Mouse (Mus musculus): ENCODE measurements around the gene Sytl1. TPM values are rescaled to one million over a fixed set of nuclear protein-coding genes. Genes with fewer than 3 reads are reported as not detected.

Sytl1 gene
- polyA plus RNA-seq, 1 experiment from 2014 or later = 0.42 TPM

- Histone ChIP-seq H3K27me3 (ENCODE audit: control insufficient read depth, insufficient read depth, low read length) (peaks cover 28% of the 10 kb centered on the region), H3K36me3 (ENCODE audit: control insufficient read depth, insufficient read depth, low read length) (no peaks in the 10 kb centered on the region), H3K4me1 (ENCODE audit: control insufficient read depth in 2 of 2, insufficient read depth in 2 of 2, low read length in 2 of 2) (peaks cover 3 to 5% of the 10 kb centered on the region in 2 experiments; a peak in 3 of 4 replicates), H3K27ac (replicated peaks in 1 of 2; ENCODE audit: control insufficient read depth in 1 of 2, insufficient read depth in 1 of 2, low read depth in 2 of 2, low read length in 2 of 2) (no peak overlapping the region), H3K9me3 (ENCODE audit: control insufficient read depth, low read length) (no peaks in the 10 kb centered on the region), H3K9ac (ENCODE audit: low read length) (no peak overlapping the region), H3K4me2 (ENCODE audit: low read length) (no peak overlapping the region), H3K4me3 (ENCODE audit: control insufficient read depth in 1 of 2, insufficient read depth in 1 of 2, low read depth in 1 of 2, low read length in 2 of 2) (no peak overlapping the region)
- no peak for ATAC-seq (ENCODE audit: insufficient number of reproducible peaks, insufficient read depth, low FRiP score, low read depth)
- WGBS = 77% methylated on average over 8 of the region's 8 CpGs
Observed at GRCm38 (mm10) chr4:133221701-133222100, 41.2 kb downstream of the Sytl1 start.

GRCm38 (mm10) chr4:133220656-133221055 is 42.3 kb downstream of the Sytl1 start:
- peak overlapping the region; percentile 70 for H3K4me2 ChIP-seq (ENCODE audit: low read length)
- H3K4me3 ChIP-seq (ENCODE audit: control insufficient read depth in 1 of 2, insufficient read depth in 1 of 2, low read depth in 1 of 2, low read length in 2 of 2) = peak overlapping the region; percentile 26 to 37; a peak in 3 of 4 replicates
- H3K27me3 ChIP-seq (ENCODE audit: control insufficient read depth, insufficient read depth, low read length) = peaks cover 28% of the 10 kb centered on the region
- H3K36me3 ChIP-seq (ENCODE audit: control insufficient read depth, insufficient read depth, low read length) = no peaks in the 10 kb centered on the region
- WGBS = 2% methylated on average over 25 of the region's 25 CpGs
- H3K9me3 ChIP-seq (ENCODE audit: control insufficient read depth, low read length) = no peaks in the 10 kb centered on the region
- peak overlapping the region; percentile 63 for H3K9ac ChIP-seq (ENCODE audit: low read length)
- ATAC-seq (ENCODE audit: insufficient number of reproducible peaks, insufficient read depth, low FRiP score, low read depth) = no peak
- no peak overlapping the region for H3K27ac ChIP-seq (replicated peaks in 1 of 2; ENCODE audit: control insufficient read depth in 1 of 2, insufficient read depth in 1 of 2, low read depth in 2 of 2, low read length in 2 of 2)
- H3K4me1 ChIP-seq (ENCODE audit: control insufficient read depth in 2 of 2, insufficient read depth in 2 of 2, low read length in 2 of 2) = peaks cover 3 to 5% of the 10 kb centered on the region in 2 experiments; a peak in 3 of 4 replicates

GRCm38 (mm10) chr4:133218745-133219144 is 44.2 kb downstream of the Sytl1 start:
- no peak overlapping the region for H3K27ac ChIP-seq (replicated peaks in 1 of 2; ENCODE audit: control insufficient read depth in 1 of 2, insufficient read depth in 1 of 2, low read depth in 2 of 2, low read length in 2 of 2)
- no peaks in the 10 kb centered on the region for H3K9me3 ChIP-seq (ENCODE audit: control insufficient read depth, low read length)
- ATAC-seq (ENCODE audit: insufficient number of reproducible peaks, insufficient read depth, low FRiP score, low read depth) = no peak
- WGBS = 87% methylated on average over 3 of the region's 3 CpGs
- no peak overlapping the region for H3K9ac ChIP-seq (ENCODE audit: low read length)
- H3K27me3 ChIP-seq (ENCODE audit: control insufficient read depth, insufficient read depth, low read length) = peaks cover 30% of the 10 kb centered on the region
- no peaks in the 10 kb centered on the region for H3K36me3 ChIP-seq (ENCODE audit: control insufficient read depth, insufficient read depth, low read length)
- peaks cover 3 to 5% of the 10 kb centered on the region in 2 experiments; a peak in 3 of 4 replicates for H3K4me1 ChIP-seq (ENCODE audit: control insufficient read depth in 2 of 2, insufficient read depth in 2 of 2, low read length in 2 of 2)
- no peak overlapping the region for H3K4me2 ChIP-seq (ENCODE audit: low read length)
- no peak overlapping the region for H3K4me3 ChIP-seq (ENCODE audit: control insufficient read depth in 1 of 2, insufficient read depth in 1 of 2, low read depth in 1 of 2, low read length in 2 of 2)

- H3K36me3 ChIP-seq (ENCODE audit: control insufficient read depth, insufficient read depth, low read length) = no peaks in the 10 kb centered on the region
- H3K27ac ChIP-seq (replicated peaks in 1 of 2; ENCODE audit: control insufficient read depth in 1 of 2, insufficient read depth in 1 of 2, low read depth in 2 of 2, low read length in 2 of 2) = no peak overlapping the region
- no peak for ATAC-seq (ENCODE audit: insufficient number of reproducible peaks, insufficient read depth, low FRiP score, low read depth)
- peaks cover 33% of the 10 kb centered on the region for H3K27me3 ChIP-seq (ENCODE audit: control insufficient read depth, insufficient read depth, low read length)
- H3K9ac ChIP-seq (ENCODE audit: low read length) = no peak overlapping the region
- H3K9me3 ChIP-seq (ENCODE audit: control insufficient read depth, low read length) = no peaks in the 10 kb centered on the region
- no peak overlapping the region for H3K4me3 ChIP-seq (ENCODE audit: control insufficient read depth in 1 of 2, insufficient read depth in 1 of 2, low read depth in 1 of 2, low read length in 2 of 2)
- peaks cover 12 to 16% of the 10 kb centered on the region in 2 experiments for H3K4me1 ChIP-seq (ENCODE audit: control insufficient read depth in 2 of 2, insufficient read depth in 2 of 2, low read length in 2 of 2)
- no peak overlapping the region for H3K4me2 ChIP-seq (ENCODE audit: low read length)
- 4% methylated on average over 5 of the region's 5 CpGs for WGBS
Observed at GRCm38 (mm10) chr4:133217641-133218040, 45.3 kb downstream of the Sytl1 start.

GRCm38 (mm10) chr4:133213661-133214060 is 49.3 kb downstream of the Sytl1 start:
- Histone ChIP-seq H3K9me3 (ENCODE audit: control insufficient read depth, low read length) (no peaks in the 10 kb centered on the region), H3K4me1 (ENCODE audit: control insufficient read depth in 2 of 2, insufficient read depth in 2 of 2, low read length in 2 of 2) (peaks cover 13 to 17% of the 10 kb centered on the region in 2 experiments), H3K36me3 (ENCODE audit: control insufficient read depth, insufficient read depth, low read length) (no peaks in the 10 kb centered on the region), H3K27ac (replicated peaks in 1 of 2; ENCODE audit: control insufficient read depth in 1 of 2, insufficient read depth in 1 of 2, low read depth in 2 of 2, low read length in 2 of 2) (no peak overlapping the region), H3K27me3 (ENCODE audit: control insufficient read depth, insufficient read depth, low read length) (peaks cover 24% of the 10 kb centered on the region), H3K4me2 (ENCODE audit: low read length) (peak overlapping the region; percentile 98), H3K4me3 (ENCODE audit: control insufficient read depth in 1 of 2, insufficient read depth in 1 of 2, low read depth in 1 of 2, low read length in 2 of 2) (peak overlapping the region in 1 of 2 experiments; percentile 4; a peak in 1 of 4 replicates), H3K9ac (ENCODE audit: low read length) (0 out of 2 replicates have a peak overlapping the region, but pooled peaks have one; percentile 4)
- ATAC-seq (ENCODE audit: insufficient number of reproducible peaks, insufficient read depth, low FRiP score, low read depth) = no peak
- 12% methylated on average over 10 of the region's 10 CpGs for WGBS

GRCm38 (mm10) chr4:133213268-133213590 is 49.7 kb downstream of the Sytl1 start:
- peaks cover 24% of the 10 kb centered on the region for H3K27me3 ChIP-seq (ENCODE audit: control insufficient read depth, insufficient read depth, low read length)
- WGBS = 3% methylated on average over 9 of the region's 9 CpGs
- no peak overlapping the region for H3K27ac ChIP-seq (replicated peaks in 1 of 2; ENCODE audit: control insufficient read depth in 1 of 2, insufficient read depth in 1 of 2, low read depth in 2 of 2, low read length in 2 of 2)
- H3K4me1 ChIP-seq (ENCODE audit: control insufficient read depth in 2 of 2, insufficient read depth in 2 of 2, low read length in 2 of 2) = peaks cover 13 to 17% of the 10 kb centered on the region in 2 experiments
- H3K4me2 ChIP-seq (ENCODE audit: low read length) = peak overlapping the region; percentile 98
- no peaks in the 10 kb centered on the region for H3K9me3 ChIP-seq (ENCODE audit: control insufficient read depth, low read length)
- H3K9ac ChIP-seq (ENCODE audit: low read length) = 0 out of 2 replicates have a peak overlapping the region, but pooled peaks have one; percentile 4
- ATAC-seq (ENCODE audit: insufficient number of reproducible peaks, insufficient read depth, low FRiP score, low read depth) = no peak
- peak overlapping the region in 1 of 2 experiments; percentile 4; a peak in 1 of 4 replicates for H3K4me3 ChIP-seq (ENCODE audit: control insufficient read depth in 1 of 2, insufficient read depth in 1 of 2, low read depth in 1 of 2, low read length in 2 of 2)
- no peaks in the 10 kb centered on the region for H3K36me3 ChIP-seq (ENCODE audit: control insufficient read depth, insufficient read depth, low read length)

GRCm38 (mm10) chr4:133212562-133213267 is 50.2 kb downstream of the Sytl1 start:
- Histone ChIP-seq H3K4me2 (ENCODE audit: low read length) (peak overlapping the region; percentile 98), H3K27ac (replicated peaks in 1 of 2; ENCODE audit: control insufficient read depth in 1 of 2, insufficient read depth in 1 of 2, low read depth in 2 of 2, low read length in 2 of 2) (no peak overlapping the region), H3K27me3 (ENCODE audit: control insufficient read depth, insufficient read depth, low read length) (peaks cover 24% of the 10 kb centered on the region), H3K4me3 (ENCODE audit: control insufficient read depth in 1 of 2, insufficient read depth in 1 of 2, low read depth in 1 of 2, low read length in 2 of 2) (peak overlapping the region; percentile 68 to 69), H3K9me3 (ENCODE audit: control insufficient read depth, low read length) (no peaks in the 10 kb centered on the region), H3K9ac (ENCODE audit: low read length) (peak overlapping the region; percentile 72), H3K36me3 (ENCODE audit: control insufficient read depth, insufficient read depth, low read length) (no peaks in the 10 kb centered on the region), H3K4me1 (ENCODE audit: control insufficient read depth in 2 of 2, insufficient read depth in 2 of 2, low read length in 2 of 2) (peaks cover 13 to 17% of the 10 kb centered on the region in 2 experiments)
- peak; percentile 72 for ATAC-seq (ENCODE audit: insufficient number of reproducible peaks, insufficient read depth, low FRiP score, low read depth)
- WGBS = under 1% methylated on average over 44 of the region's 44 CpGs

Data from heart, embryonic 14.5 days (tissue).